Mouse (Mus musculus): ENCODE measurements around the gene Hoga1. TPM values are rescaled to one million over a fixed set of nuclear protein-coding genes. Genes with fewer than 3 reads are reported as not detected.

The Hoga1 gene
- polyA plus RNA-seq (2012; rRNA removed): 0.84 and 1.2 TPM in 2 replicates

- no peak within 1 kb of the TSS for H3K27ac ChIP-seq (ENCODE audit: control insufficient read depth, insufficient read depth, low read length)
- no peaks in the 10 kb centered on the region for H3K27me3 ChIP-seq (ENCODE audit: control insufficient read depth, insufficient read depth, low read length)
- H3K4me1 ChIP-seq (replicated peaks; ENCODE audit: control insufficient read depth, insufficient read depth, low read length): no peaks in the 10 kb centered on the region
- DNase-seq: peak; percentile 59
- H3K36me3 ChIP-seq (ENCODE audit: control insufficient read depth, insufficient read depth, low read length): no peaks in the 10 kb centered on the region
- H3K4me3 ChIP-seq (ENCODE audit: control insufficient read depth, insufficient read depth, low read length): no peak within 1 kb of the TSS
- TF ChIP-seq CTCF (IDR thresholded peaks at IDR 0.05; ENCODE audit: borderline replicate concordance, control insufficient read depth, extremely low read depth, insufficient read depth, low read length, poor library complexity) (peak; percentile 55; the same call in 1 of the 2 replicates), POLR2A (IDR thresholded peaks at IDR 0.05; ENCODE audit: control insufficient read depth, extremely low read depth, insufficient read depth, low read length, poor library complexity) (no peak)
- WGBS: 42% methylated on average over 23 of the region's 23 CpGs
Measured at GRCm38 (mm10) chr19:42045269-42046102, at the start of gene Hoga1. TSS of gene Hoga1 (plus strand) at chr19:42045610.

DNA sequence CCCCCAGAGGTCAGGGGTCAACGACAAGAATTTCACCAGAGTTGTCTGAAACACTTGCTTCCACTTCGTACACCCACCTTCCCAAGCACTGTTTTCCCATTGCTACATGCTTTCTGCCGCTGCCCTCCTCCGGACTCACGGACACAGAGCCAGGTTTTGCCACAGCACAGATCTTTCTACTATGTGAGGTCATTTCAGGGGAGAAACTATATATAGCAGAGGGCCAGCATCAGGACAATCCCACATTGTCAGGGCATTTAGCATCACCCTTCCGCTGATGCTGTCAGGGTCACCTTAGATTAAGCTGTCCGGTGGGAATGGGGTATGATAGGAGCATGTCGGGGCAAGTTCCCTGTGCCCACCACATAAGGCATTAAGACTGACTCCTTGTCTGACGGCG lies 48.3 kb upstream of the Hoga1 start:
- H3K27ac ChIP-seq (ENCODE audit: control insufficient read depth, insufficient read depth, low read length): no peak overlapping the region
- no peak for TF ChIP-seq POLR2A (IDR thresholded peaks at IDR 0.05; ENCODE audit: control insufficient read depth, extremely low read depth, insufficient read depth, low read length, poor library complexity)
- no peak for TF ChIP-seq CTCF (IDR thresholded peaks at IDR 0.05; ENCODE audit: borderline replicate concordance, control insufficient read depth, extremely low read depth, insufficient read depth, low read length, poor library complexity)
- H3K4me3 ChIP-seq (ENCODE audit: control insufficient read depth, insufficient read depth, low read length): no peak overlapping the region
- WGBS: 97% methylated on average over 10 of the region's 10 CpGs
- no peak for DNase-seq
- 0 out of 2 replicates have a peak, but pooled peaks cover 2% of the 10 kb centered on the region for H3K4me1 ChIP-seq (replicated peaks; ENCODE audit: control insufficient read depth, insufficient read depth, low read length)
- no peaks in the 10 kb centered on the region for H3K36me3 ChIP-seq (ENCODE audit: control insufficient read depth, insufficient read depth, low read length)
- H3K27me3 ChIP-seq (ENCODE audit: control insufficient read depth, insufficient read depth, low read length): no peaks in the 10 kb centered on the region

DNA sequence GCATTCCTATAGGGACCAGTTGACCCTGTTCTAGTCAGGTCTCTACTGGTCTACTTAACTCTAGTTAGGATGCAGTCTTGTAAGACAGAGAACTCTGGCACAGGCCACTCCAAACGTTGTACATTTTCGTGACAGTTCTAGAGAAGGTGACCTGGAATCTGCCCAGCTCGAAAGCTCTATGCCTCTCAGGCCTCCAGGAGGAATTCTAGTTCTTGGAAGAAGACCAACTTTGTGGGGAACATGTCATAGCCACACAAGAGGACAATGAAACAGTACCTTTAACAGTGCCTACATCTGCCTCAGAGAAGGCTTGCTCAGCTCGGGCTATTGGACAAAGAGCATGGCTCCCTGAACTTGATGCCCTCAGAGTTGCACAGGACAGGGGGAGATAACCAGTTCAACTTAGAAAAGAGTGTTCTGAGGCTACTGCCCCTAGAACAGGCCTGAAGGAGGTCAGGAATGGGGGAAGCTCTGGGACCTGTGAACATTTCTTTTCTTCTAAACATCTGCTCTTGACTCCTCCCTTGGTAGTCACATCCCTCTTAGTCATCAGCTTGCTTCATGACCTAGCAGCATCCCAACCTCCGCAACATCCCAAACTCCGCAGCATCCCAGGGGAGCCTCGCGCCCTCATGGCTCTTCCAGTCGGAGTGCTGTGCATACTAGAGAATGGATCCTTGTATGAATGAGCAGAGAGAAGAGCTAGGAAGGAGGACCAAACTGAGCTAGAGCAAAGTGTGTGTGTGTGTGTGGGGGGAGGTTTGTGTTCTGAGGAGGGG lies 46.5 kb upstream of the Hoga1 start:
- no peak for DNase-seq
- Histone ChIP-seq H3K27ac (ENCODE audit: control insufficient read depth, insufficient read depth, low read length) (no peak overlapping the region), H3K4me1 (replicated peaks; ENCODE audit: control insufficient read depth, insufficient read depth, low read length) (0 out of 2 replicates have a peak, but pooled peaks cover 2% of the 10 kb centered on the region), H3K4me3 (ENCODE audit: control insufficient read depth, insufficient read depth, low read length) (no peak overlapping the region), H3K27me3 (ENCODE audit: control insufficient read depth, insufficient read depth, low read length) (no peaks in the 10 kb centered on the region), H3K36me3 (ENCODE audit: control insufficient read depth, insufficient read depth, low read length) (no peaks in the 10 kb centered on the region)
- TF ChIP-seq POLR2A (IDR thresholded peaks at IDR 0.05; ENCODE audit: control insufficient read depth, extremely low read depth, insufficient read depth, low read length, poor library complexity) (no peak), CTCF (IDR thresholded peaks at IDR 0.05; ENCODE audit: borderline replicate concordance, control insufficient read depth, extremely low read depth, insufficient read depth, low read length, poor library complexity) (no peak)
- 95% methylated on average over 9 of the region's 9 CpGs for WGBS

DNA sequence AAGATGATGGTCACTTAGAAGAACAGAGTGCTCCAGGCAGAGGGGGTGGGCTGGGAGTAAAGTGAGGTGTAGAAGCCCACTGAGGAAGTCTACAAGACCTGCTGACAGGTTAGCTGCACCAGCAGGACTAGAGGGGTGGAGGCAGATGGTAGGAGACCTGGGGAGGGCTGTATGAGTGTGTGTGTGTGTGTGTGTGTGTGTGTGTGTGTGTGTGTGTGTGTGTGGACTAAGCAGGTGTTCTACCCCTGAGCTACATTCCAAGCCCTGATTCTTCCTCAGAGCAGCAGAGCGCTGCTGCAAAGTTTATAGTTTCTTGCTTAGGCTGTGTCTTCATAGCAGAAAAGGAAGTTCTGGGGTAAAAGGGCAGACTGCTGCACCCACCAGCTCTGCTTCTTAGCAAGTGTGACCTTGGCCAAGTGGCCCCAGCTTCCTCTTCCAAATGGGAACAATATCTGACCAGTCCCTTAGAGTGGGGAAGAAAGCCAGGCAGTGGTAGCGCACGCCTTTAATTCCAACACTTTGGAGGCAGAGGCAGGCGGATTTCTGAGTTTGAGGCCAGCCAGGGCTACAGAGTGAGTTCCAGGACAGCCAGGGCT lies 45.6 kb upstream of the Hoga1 start:
- Histone ChIP-seq H3K4me3 (ENCODE audit: control insufficient read depth, insufficient read depth, low read length) (no peak overlapping the region), H3K36me3 (ENCODE audit: control insufficient read depth, insufficient read depth, low read length) (no peaks in the 10 kb centered on the region), H3K27me3 (ENCODE audit: control insufficient read depth, insufficient read depth, low read length) (no peaks in the 10 kb centered on the region), H3K4me1 (replicated peaks; ENCODE audit: control insufficient read depth, insufficient read depth, low read length) (peaks cover 2% of the 10 kb centered on the region; the same call in 1 of the 2 replicates), H3K27ac (ENCODE audit: control insufficient read depth, insufficient read depth, low read length) (no peak overlapping the region)
- TF ChIP-seq CTCF (IDR thresholded peaks at IDR 0.05; ENCODE audit: borderline replicate concordance, control insufficient read depth, extremely low read depth, insufficient read depth, low read length, poor library complexity) (no peak), POLR2A (IDR thresholded peaks at IDR 0.05; ENCODE audit: control insufficient read depth, extremely low read depth, insufficient read depth, low read length, poor library complexity) (no peak)
- no peak for DNase-seq
- WGBS: 88% methylated on average over 4 of the region's 4 CpGs

GRCm38 (mm10) chr19:42000446-42000958 lies 44.9 kb upstream of the Hoga1 start:
- DNase-seq: no peak
- no peaks in the 10 kb centered on the region for H3K27me3 ChIP-seq (ENCODE audit: control insufficient read depth, insufficient read depth, low read length)
- no peaks in the 10 kb centered on the region for H3K36me3 ChIP-seq (ENCODE audit: control insufficient read depth, insufficient read depth, low read length)
- H3K4me3 ChIP-seq (ENCODE audit: control insufficient read depth, insufficient read depth, low read length): no peak overlapping the region
- no peak for TF ChIP-seq CTCF (IDR thresholded peaks at IDR 0.05; ENCODE audit: borderline replicate concordance, control insufficient read depth, extremely low read depth, insufficient read depth, low read length, poor library complexity)
- TF ChIP-seq POLR2A (IDR thresholded peaks at IDR 0.05; ENCODE audit: control insufficient read depth, extremely low read depth, insufficient read depth, low read length, poor library complexity): no peak
- H3K4me1 ChIP-seq (replicated peaks; ENCODE audit: control insufficient read depth, insufficient read depth, low read length): peaks cover 6% of the 10 kb centered on the region
- WGBS: 86% methylated on average over 4 of the region's 4 CpGs
- no peak overlapping the region for H3K27ac ChIP-seq (ENCODE audit: control insufficient read depth, insufficient read depth, low read length)

Measured in thymus, adult 2 months (tissue).